Mouse (Mus musculus): ENCODE measurements around the gene Malrd1. TPM values are rescaled to one million over a fixed set of nuclear protein-coding genes. Genes with fewer than 3 reads are reported as not detected.
"Not testable (repeated sequence)": the region's sequence is repeated elsewhere in the genome, so short reads cannot be mapped to it uniquely, and the experiment has no call there.

Malrd1 gene
- polyA plus RNA-seq (2017; shearing (Covaris generic)) = not detected

DNA sequence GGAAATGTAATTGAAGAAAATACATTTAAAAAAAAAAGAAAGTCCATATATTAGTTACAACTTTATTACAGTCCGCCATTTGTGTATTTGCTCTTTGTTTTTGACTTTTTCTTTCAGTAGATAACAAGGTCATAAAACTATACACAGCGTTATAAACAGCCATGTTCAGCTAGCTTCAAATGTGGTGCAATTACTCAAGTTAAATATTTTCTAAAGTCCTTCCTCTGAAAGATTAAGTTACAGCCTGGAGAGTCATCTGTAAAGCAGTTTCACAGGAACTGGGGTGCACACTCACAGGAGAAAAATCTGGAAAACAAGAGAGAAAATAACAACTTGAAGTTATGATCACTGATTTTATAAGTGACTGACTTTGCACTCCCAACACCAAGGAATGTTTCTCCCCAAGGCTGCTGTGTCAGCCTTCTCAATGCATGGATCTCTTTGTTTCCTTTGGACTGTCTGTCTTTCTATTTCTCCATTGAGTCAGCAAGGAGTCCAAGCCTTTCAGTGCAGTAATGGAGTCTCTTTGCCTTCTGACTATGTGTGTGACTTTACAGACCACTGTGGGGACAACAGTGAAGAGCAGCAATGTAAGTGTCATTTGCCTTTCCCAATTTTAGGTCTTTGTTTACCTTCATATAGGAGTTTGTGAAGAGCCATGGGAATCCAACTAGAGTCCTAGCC lies at the start of gene Malrd1:
TSS of gene Malrd1 (plus strand) at position 239 of the 684 bp plus-strand sequence.
- ATAC-seq = no peak

- no peak for ATAC-seq
Measured at GRCm38 (mm10) chr2:15538643-15539042, 12.4 kb downstream of the Malrd1 start.

GRCm38 (mm10) chr2:15613327-15613948 lies 87.2 kb downstream of the Malrd1 start:
- ATAC-seq = no peak

DNA sequence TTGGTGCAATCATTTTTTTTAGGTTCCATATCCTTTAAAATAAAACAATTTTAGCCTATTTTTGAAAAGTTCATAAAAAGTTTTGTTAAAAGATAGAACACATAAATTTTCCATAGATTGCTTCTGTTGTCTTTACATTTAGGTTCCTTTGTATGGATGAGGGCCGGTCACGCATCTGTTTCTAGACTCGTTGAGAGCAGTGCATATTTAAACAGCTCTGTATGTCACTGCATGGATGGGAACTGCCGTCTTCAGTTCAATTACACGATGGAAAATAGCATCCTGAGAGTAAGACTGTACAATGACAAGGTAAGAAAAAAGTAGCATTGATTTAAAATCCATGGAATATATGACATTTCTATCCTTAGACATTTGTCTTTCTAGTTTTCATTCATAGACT lies 87.7 kb downstream of the Malrd1 start:
- no peak for ATAC-seq

DNA sequence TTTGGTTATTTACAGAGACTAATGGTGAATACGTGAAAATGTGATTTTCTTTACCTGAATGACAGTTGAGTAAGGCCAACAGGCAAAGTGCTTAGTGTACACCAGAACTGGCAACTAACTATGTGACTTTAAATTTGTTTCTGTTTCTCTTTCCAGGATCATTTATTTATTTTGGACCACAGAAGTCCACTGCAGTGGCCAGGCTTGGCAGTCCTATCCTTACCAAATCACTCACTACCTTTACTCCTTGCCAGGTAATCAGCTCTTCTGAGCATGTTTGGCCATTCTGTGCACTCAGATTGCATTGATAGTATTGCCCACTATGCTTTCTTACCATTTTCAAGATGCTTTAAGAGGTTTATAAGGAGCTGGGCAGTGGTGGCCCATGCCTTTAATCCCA lies 109.5 kb downstream of the Malrd1 start:
- ATAC-seq = no peak

- ATAC-seq = no peak
Measured at GRCm38 (mm10) chr2:15643864-15644263, 117.6 kb downstream of the Malrd1 start.

DNA sequence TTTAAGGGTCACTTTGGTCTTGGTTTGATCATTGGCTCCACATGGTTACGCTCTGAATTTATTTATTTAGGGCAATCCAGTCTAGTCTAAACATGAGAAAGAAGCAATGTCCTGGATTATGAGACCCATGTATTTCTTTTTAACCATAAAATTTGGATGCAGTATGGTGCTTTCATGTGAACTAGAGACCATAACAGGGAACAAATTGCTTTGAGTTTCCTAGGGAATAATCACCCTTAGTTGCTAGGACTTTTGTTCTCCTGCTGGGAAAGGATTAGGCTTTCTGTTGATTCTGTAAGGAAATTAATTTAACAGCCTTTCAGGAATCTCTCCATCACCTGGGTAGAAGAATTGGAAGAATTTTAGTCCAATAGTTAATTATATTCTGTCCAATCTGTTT lies 130.1 kb downstream of the Malrd1 start:
- ATAC-seq = no peak

GRCm38 (mm10) chr2:15702977-15703376 lies 176.7 kb downstream of the Malrd1 start:
- ATAC-seq = no peak

DNA sequence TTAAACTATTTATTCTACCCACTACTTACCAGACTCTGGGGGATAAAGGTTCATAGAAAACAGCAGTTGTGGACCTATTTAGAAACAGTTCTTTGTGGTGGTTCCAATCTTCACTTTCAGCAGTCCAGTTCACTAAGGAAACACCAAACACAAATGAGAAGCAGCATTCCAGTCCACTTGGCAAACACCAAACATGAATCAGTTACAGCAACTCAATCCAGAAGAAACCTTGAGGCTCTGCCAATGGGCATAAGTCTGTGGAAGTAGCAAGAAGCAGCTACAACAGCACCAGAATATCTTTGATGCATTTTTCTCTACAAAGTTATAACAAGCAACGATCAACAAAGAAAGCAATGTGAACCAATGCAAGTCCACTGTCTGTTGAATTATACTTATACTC lies 214.7 kb downstream of the Malrd1 start:
- ATAC-seq = no peak

DNA sequence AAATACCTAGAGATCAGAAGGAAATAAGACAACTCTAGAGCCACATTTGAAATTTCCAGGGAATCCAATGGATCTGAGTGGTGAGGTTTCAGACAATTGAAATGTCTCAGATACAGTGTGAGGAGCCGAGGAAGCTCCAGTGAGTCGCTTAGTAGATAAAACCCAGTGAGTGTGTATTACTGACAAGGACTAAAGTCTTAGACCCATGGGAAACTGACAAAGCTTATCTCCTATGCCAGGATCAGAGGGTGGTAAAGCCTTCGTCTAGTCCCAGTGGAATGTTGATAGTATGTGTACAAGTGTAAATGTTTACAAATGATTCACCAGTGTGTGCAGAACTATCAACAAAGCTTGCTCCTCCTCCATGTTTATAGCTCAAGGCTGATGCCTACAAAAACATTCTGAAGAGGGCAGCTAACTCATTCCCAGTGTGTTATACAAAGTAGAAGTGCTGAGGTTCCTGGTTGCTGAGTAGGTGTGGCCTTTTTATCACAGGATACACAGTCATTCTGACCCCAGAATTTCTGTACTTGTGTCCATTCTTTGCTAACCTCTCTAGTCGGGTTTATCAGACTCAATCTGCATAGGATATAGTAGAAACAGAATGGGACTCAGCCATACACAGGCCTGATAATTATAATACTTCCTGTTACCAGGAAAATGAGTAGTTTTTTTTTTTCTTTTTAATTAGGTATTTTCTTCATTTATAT lies 218.9 kb downstream of the Malrd1 start:
- no peak for ATAC-seq

DNA sequence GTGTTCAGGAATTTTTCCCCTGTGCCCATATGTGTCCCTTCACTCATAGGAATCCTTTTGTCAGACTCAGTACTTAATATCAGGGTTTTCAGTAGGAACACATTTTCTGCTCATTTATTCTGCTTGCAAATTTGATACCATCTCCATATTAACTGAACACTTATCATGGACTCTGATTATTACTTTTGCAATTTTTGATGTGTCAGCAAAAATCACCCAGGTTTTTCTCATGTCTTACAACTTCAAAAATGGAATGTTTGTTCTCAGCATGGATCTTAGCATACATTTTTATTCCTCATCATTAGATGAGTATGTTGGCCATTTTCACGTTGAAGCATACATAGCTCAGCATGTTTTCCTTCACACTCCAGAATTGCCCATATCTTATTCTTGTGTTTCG lies 258.5 kb downstream of the Malrd1 start:
- ATAC-seq = no peak

DNA sequence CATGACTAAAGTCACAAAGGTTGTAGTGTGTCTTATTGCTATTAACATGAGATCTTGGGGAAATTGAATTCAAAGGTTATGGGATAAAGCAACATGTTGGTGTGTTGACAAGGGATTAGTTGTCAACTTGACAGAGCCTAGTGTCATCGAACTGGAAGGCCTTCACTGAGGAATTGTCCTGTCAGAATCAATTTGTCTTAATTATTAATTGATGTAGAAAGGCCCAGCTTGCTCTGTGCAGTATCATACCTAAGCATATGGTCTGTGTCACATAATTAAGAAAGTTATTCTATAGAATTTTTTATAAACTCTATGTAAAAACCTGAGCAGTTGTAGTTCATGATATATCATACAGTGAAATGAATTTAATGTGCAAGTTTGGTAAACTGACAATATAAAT lies 289.4 kb downstream of the Malrd1 start:
- no peak for ATAC-seq

- ATAC-seq = no peak
Measured at GRCm38 (mm10) chr2:15869380-15869779, 343.1 kb downstream of the Malrd1 start.

DNA sequence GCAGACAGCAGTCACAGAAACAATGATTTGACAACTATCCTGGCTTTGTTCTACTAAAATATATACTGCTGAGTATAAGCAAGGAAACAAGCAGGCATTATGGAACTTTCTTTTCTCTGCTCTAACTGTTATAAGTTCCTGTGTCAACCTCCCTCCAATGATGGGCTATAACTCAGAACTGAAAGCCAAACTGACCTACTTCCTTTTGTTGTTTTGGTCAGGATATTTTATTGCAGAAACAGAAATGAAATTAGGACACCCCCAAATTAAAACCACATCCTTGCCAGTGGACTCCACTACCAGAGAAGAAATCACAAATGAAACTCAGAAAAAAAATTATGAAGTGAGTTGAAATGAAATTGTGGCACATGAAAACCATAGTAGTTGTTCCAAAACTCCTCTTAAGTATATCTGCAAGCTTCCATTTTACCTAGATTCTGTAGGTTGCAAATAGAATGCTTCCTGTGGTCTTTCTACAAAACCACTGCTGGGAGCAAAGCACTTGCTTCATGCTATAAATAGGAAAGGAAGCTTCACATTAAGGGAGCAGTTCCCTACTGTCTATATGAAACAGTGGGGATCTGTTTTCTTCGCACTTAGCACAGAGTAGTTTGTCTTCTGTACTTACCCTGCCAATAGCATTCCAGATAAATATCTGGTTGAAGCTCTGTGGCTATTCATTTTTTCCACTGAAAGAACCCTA lies 367.3 kb downstream of the Malrd1 start:
- no peak for ATAC-seq

GRCm38 (mm10) chr2:15925432-15925831 lies 399.2 kb downstream of the Malrd1 start:
- ATAC-seq = no peak

DNA sequence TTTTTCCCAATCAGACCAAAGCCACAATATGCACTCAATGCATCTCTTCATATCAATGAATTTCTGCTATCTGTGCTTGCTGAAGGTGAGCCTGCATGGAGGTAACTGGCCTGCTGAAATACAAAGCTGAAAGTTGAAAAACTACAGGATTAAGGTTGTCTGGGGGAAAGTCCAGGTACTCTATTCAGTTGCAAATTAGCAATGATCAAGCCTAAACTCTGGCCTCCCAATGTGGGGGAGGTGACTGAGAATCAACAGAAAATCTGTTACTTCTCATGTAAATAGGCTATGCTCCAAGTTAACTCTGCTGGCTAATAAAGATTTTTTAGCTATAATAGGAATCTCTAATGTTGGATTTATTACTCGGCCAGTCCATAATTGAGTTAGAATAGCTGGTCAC lies 399.8 kb downstream of the Malrd1 start:
- no peak for ATAC-seq

DNA sequence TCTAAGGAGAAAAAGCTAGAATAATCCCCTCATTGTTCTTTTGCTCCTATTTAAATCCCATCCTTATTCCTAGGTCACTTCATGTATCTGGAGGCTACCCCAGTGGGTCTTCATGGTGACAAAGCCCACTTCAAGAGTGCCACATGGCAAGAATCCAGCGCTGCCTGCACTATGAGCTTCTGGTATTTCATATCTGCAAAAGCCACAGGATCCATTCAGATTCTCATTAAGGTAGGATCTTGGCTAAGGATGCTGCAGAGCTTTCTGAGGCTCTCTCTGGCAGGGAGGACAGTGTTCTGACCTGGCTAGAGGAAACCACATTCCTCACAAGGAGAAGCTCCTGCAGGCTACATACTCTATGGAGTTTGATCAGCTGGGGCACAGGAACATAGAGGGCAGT lies 405.2 kb downstream of the Malrd1 start:
- ATAC-seq = no peak

- ATAC-seq = no peak
Measured at GRCm38 (mm10) chr2:15931924-15932323, 405.6 kb downstream of the Malrd1 start.

DNA sequence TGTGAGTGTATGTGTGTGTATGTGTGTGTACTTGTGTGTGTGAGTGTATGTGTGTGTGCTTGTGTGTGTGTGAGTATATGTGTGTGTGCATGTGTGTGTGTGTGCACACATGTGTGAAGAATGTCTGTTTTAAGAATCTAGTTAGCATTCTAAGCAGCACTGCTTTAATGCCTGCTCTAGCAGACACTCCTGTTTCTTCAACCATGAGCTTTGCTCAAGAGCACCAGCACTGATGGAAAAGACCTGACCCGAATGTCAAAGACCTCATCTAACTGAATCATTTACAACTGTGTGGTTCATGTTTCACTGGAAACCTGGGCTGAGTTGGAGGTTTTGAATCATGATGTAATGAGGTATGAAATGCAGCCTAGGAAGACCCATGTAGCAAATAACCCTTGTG lies 406.1 kb downstream of the Malrd1 start:
- no peak for ATAC-seq

DNA sequence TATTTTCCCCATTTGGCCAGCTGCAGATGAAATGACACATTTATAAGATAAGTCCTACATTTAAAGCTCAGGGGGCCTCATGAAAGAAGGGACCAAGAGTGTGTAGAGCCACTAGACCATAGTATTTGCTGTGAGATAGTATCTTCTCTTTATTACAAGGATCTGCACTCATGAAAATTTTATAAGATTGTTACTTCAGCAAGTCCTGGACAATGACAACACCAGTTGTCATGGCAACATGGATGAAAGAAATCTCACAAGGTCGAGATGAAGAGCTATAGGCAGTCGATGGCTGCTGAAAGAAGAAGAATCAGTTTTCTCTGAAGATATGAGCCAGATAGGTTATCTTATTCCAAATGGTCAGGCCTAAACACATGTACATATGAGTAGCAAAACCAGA lies 476.6 kb downstream of the Malrd1 start:
- no peak for ATAC-seq

DNA sequence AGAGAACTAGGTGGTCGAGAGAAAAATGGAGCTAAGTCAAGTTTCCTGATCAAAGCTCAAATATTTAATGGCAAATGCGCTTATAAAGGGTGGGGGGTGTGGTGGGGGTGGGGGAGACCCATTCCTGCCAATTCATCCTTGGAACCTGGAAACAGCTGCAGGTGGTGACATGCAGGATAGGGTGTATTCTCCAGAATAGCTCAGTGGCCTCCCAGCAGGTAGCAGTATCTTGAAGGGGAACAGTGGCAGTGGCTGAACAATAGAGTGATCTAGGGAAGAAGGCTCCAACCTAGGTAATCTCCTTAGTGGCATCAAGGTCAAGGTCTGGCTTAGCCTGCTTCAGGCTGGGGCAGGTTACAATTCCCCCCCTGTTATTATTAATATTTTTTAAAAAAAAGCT lies 490.8 kb downstream of the Malrd1 start:
- not testable (repeated sequence) for ATAC-seq

GRCm38 (mm10) chr2:16017719-16018118 lies 491.4 kb downstream of the Malrd1 start:
- not testable (repeated sequence) for ATAC-seq

DNA sequence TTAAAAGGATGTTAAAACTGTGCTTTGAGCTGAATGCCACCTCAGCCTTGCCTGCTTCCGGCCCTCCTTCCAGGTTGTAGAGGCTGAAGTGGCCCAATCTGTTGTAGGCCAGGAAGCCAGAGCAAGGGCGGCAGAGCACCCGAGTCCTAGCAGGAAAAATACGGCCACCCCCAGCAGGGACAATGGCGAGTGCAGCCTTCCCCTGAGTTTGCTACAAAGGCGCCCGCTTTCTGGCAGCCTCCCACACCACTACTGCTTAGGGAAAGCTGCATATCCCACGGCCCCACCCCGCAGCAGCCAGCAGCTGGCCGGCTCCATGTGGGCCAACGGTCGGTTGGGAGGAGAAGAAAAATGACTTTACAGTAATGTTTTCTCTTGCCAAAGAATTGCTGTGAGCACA lies 503.5 kb downstream of the Malrd1 start:
- ATAC-seq = no peak
